Mouse (Mus musculus): Measurements from ENCODE around the gene Plxna2.
A peak's percentile ranks its signal among the peaks of the same experiment; 100 is the strongest.

Plxna2 gene

DNA sequence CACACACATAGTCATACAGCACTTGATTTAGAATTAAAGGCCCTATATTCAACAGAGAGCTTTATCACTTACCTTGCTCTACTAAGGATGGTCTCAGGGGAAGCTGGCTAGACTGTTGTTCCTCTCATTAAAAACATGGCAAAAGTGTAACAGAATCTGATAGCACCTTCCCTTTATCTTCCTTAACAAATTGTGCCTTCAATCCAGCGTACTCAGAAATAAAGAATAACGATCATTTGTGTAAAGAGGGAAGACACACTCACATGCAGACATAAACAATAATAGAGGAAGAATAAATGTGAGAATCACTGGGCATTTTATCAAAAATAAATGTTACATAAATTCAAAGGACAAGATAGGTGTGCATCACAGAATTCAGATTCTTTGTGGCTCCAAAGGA lies at the start of gene Plxna2:
TSS of gene Plxna2 (plus strand) at position 301 of the 400 bp plus-strand sequence.
- no peak for DNase-seq

DNA sequence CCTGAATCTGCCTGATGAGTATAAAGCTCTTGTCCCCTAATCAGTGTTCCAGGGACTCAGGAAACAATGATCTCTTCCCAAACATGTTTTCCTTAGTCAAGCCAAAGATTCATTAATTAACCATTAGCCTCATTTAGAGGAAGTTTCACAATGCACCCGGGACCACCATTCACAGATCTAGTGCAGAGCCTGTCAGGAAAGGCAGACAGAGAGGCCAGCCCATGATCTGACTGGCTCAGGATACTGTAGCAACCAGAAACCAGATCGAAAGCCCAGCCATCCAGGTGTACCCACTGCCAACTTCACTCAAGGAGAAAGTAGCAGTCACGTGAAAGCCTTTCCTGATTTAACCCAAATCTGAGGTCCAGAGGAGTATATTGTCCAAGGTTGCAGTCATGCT lies 44.1 kb upstream of the Plxna2 start:
- no peak for DNase-seq

DNA sequence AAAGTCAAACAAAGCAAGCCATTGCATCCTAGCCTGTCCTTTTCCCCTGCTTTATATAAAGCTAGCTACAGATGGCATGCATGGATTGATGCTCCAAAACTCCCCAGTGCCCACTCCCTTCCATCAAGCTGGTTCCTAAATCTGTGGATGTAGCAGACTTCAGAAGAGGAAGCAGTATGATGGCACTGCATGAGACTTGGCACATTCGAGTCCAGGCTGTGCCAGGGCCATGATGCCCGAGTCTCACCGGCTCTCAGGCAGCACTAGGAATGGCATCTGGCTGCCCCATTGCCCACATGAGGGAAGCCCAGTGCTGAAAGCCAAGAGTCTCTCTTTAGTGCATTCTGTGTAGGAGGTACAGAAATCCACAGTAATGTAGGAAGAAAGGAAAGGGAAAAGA lies 39.7 kb upstream of the Plxna2 start:
- no peak for DNase-seq

DNA sequence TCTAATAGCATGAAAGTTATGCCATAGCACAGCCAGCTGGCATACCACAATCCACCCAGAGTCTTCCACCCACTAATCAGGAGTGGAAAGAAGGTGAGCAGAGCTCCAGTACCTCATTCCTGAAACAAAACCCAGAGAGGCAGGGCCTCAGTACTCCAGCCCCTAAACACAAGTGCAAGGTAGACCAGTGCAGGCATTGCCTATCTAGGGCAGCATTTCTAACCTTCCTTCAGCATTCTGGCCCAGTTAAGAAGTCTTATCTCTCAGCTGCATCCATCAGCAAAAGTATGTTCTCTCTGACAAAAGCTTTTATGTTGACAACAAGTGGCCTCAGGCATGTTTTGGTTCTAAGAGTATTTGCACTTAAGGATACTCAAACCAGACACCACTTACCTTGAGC lies 37.5 kb upstream of the Plxna2 start:
- DNase-seq, result no peak

GRCm38 (mm10) chr1:194586670-194587069 lies 31.3 kb upstream of the Plxna2 start:
- no peak for DNase-seq

GRCm38 (mm10) chr1:194587532-194587931 lies 30.5 kb upstream of the Plxna2 start:
- DNase-seq, result no peak

- DNase-seq, result no peak
These were observed 29.9 kb upstream of the Plxna2 start for GRCm38 (mm10) chr1:194587956-194588668.

GRCm38 (mm10) chr1:194588711-194589451 lies 29.1 kb upstream of the Plxna2 start:
- DNase-seq, result no peak

DNA sequence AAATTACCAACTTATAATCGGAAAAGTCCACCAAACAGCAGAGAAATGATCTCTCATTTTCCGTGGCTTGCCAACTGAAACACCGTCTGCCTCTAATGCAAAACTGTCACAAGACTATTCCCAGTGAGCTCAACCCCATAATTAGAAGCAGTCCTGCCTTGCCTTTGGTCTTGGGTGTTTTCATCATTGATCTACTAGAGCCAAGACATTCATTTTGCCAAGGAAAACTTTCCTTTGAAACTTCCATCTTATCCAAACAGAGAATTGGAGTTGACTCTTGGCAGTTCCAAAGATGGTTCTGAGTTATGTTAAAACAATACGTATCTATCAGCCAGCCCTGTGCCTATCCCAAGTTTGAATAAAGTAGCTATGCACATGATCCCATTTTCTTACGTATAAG lies 24.9 kb upstream of the Plxna2 start:
- no peak for DNase-seq

- DNase-seq, result no peak
These were observed 10.4 kb upstream of the Plxna2 start for GRCm38 (mm10) chr1:194607406-194608261.

DNA sequence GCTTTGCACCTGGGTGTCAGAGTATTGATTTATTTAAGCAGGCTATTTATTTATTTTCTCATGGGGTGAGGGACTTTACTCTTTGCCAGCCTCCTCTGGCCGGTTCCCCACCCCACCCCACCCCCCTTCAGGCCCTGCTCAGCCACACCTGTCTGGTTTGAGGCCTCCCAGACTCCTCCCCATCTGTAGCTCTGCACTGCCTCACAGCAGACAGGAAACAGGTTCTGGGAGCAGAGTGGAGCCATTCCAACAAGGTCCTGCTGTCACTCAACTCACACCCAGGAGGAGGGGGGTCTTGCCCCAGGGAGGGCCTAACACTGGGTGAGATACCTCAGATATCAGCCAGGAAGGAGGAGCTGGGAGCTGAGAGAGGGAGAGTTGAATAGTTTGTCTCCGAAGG lies 7.5 kb upstream of the Plxna2 start:
- DNase-seq, result no peak

GRCm38 (mm10) chr1:194612628-194613027 lies 5.4 kb upstream of the Plxna2 start:
- no peak for DNase-seq

- no peak for DNase-seq
These were observed 4.7 kb upstream of the Plxna2 start for GRCm38 (mm10) chr1:194613271-194613834.

- no peak for DNase-seq
These were observed 3.8 kb upstream of the Plxna2 start for GRCm38 (mm10) chr1:194613923-194614830.

GRCm38 (mm10) chr1:194616136-194616535 lies 1.9 kb upstream of the Plxna2 start:
- no peak for DNase-seq

DNA sequence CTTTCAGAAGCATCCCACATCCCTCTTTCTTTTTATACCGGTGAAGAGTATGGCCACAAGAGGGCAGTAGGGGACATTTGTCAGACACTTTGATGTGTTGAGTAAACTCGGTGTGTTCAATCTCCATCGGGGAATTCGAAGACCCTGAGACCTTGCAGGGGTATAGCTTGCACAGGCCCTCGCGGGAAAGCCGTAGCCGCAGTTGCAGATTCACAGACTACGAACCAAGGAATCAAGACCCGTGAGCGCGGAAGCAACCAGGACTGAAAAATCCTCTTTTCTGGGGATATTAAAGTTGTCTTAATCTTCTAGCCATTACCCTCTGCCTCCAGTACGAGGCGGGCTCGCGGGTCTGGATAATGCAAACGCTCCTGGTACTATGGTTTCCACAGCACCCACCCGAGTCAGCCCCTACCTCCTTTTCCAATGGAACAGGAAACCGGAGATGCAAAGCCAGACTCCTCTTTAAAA lies 858 bp downstream of the Plxna2 start:
- DNase-seq, result peak in 1 of 2 experiments; percentile 27

GRCm38 (mm10) chr1:194619353-194620244 lies 1.6 kb downstream of the Plxna2 start:
- peak; percentile 38 to 50 for DNase-seq

- peak; percentile 11 to 12 for DNase-seq
These were observed 2.4 kb downstream of the Plxna2 start for GRCm38 (mm10) chr1:194620245-194620991.

GRCm38 (mm10) chr1:194622174-194622573 lies 4.2 kb downstream of the Plxna2 start:
- DNase-seq, result no peak

- no peak for DNase-seq
These were observed 4.7 kb downstream of the Plxna2 start for GRCm38 (mm10) chr1:194622677-194623076.
